Mouse (Mus musculus): Measurements from ENCODE around the gene Thap2. TPM values are rescaled to one million over a fixed set of nuclear protein-coding genes. Genes with fewer than 3 reads are reported as not detected.
A peak's percentile ranks its signal among the peaks of the same experiment; 100 is the strongest.

Thap2 gene
- polyA plus RNA-seq, 2 experiments = 3.3 to 3.6 TPM

- WGBS (ENCODE audit: insufficient replicate concordance) = 70% methylated on average over 6 of the region's 6 CpGs
- no peaks in the 10 kb centered on the region for H3K36me3 ChIP-seq (replicated peaks; ENCODE audit: control insufficient read depth, insufficient read depth, low read depth)
- TF ChIP-seq CTCF (IDR thresholded peaks at IDR 0.05; ENCODE audit: low read depth) (no peak), EP300 (IDR thresholded peaks at IDR 0.05; ENCODE audit: low read depth) (no peak)
- no peak overlapping the region for H3K4me2 ChIP-seq (ENCODE audit: low read depth)
- ATAC-seq (ENCODE audit: insufficient read depth) (no peak), DNase-seq (ENCODE audit: low read depth in 3 of 3, low spot score in 3 of 3) (no peak)
- H3K27ac ChIP-seq = no peak overlapping the region
- H3K4me3 ChIP-seq (ENCODE audit: insufficient read depth in 1 of 2, low read depth in 2 of 2, low read length in 2 of 2) = no peak overlapping the region
- no peak overlapping the region for H3K9ac ChIP-seq (replicated peaks)
- H3K9me3 ChIP-seq (ENCODE audit: control insufficient read depth, low read length) = no peaks in the 10 kb centered on the region
- peaks cover 0 to 8% of the 10 kb centered on the region in 2 experiments; a peak in 2 of 4 replicates for H3K4me1 ChIP-seq (replicated peaks; ENCODE audit: control insufficient read depth in 2 of 2, insufficient read depth in 2 of 2, low read length in 1 of 2)
- no peaks in the 10 kb centered on the region for H3K27me3 ChIP-seq (ENCODE audit: control insufficient read depth, insufficient read depth, low read length)
These were observed 29.7 kb downstream of the Thap2 start for GRCm38 (mm10) chr10:115354553-115354952.

GRCm38 (mm10) chr10:115350810-115351397, 33.3 kb downstream of the Thap2 start:
- Histone ChIP-seq H3K27ac (no peak overlapping the region), H3K4me1 (replicated peaks; ENCODE audit: control insufficient read depth in 2 of 2, insufficient read depth in 2 of 2, low read length in 1 of 2) (peaks cover 0 to 12% of the 10 kb centered on the region in 2 experiments; a peak in 2 of 4 replicates), H3K36me3 (replicated peaks; ENCODE audit: control insufficient read depth, insufficient read depth, low read depth) (no peaks in the 10 kb centered on the region), H3K4me2 (ENCODE audit: low read depth) (no peak overlapping the region), H3K9me3 (ENCODE audit: control insufficient read depth, low read length) (no peaks in the 10 kb centered on the region), H3K4me3 (ENCODE audit: insufficient read depth in 1 of 2, low read depth in 2 of 2, low read length in 2 of 2) (no peak overlapping the region), H3K27me3 (ENCODE audit: control insufficient read depth, insufficient read depth, low read length) (no peaks in the 10 kb centered on the region), H3K9ac (replicated peaks) (no peak overlapping the region)
- WGBS (ENCODE audit: insufficient replicate concordance) = 55% methylated on average over 2 of the region's 2 CpGs
- peak; percentile 66; the same call in 1 of the 2 replicates for ATAC-seq (ENCODE audit: insufficient read depth)
- TF ChIP-seq EP300 (IDR thresholded peaks at IDR 0.05; ENCODE audit: low read depth) = no peak
- TF ChIP-seq CTCF (IDR thresholded peaks at IDR 0.05; ENCODE audit: low read depth) = no peak
- no peak for DNase-seq (ENCODE audit: low read depth in 3 of 3, low spot score in 3 of 3)

GRCm38 (mm10) chr10:115349509-115349908, 34.7 kb downstream of the Thap2 start:
- H3K27me3 ChIP-seq (ENCODE audit: control insufficient read depth, insufficient read depth, low read length) = no peaks in the 10 kb centered on the region
- peaks cover 0 to 12% of the 10 kb centered on the region in 2 experiments; a peak in 2 of 4 replicates for H3K4me1 ChIP-seq (replicated peaks; ENCODE audit: control insufficient read depth in 2 of 2, insufficient read depth in 2 of 2, low read length in 1 of 2)
- no peak overlapping the region for H3K4me2 ChIP-seq (ENCODE audit: low read depth)
- H3K9me3 ChIP-seq (ENCODE audit: control insufficient read depth, low read length) = no peaks in the 10 kb centered on the region
- WGBS (ENCODE audit: insufficient replicate concordance) = 75% methylated on average over 7 of the region's 7 CpGs
- no peak overlapping the region for H3K4me3 ChIP-seq (ENCODE audit: insufficient read depth in 1 of 2, low read depth in 2 of 2, low read length in 2 of 2)
- H3K9ac ChIP-seq (replicated peaks) = no peak overlapping the region
- DNase-seq (ENCODE audit: low read depth in 3 of 3, low spot score in 3 of 3) (no peak), ATAC-seq (ENCODE audit: insufficient read depth) (no peak)
- no peaks in the 10 kb centered on the region for H3K36me3 ChIP-seq (replicated peaks; ENCODE audit: control insufficient read depth, insufficient read depth, low read depth)
- no peak overlapping the region for H3K27ac ChIP-seq
- TF ChIP-seq CTCF (IDR thresholded peaks at IDR 0.05; ENCODE audit: low read depth) = no peak
- no peak for TF ChIP-seq EP300 (IDR thresholded peaks at IDR 0.05; ENCODE audit: low read depth)

- H3K4me2 ChIP-seq (ENCODE audit: low read depth) = no peak overlapping the region
- no peak overlapping the region for H3K4me3 ChIP-seq (ENCODE audit: insufficient read depth in 1 of 2, low read depth in 2 of 2, low read length in 2 of 2)
- H3K9me3 ChIP-seq (ENCODE audit: control insufficient read depth, low read length) = no peaks in the 10 kb centered on the region
- DNase-seq (ENCODE audit: low read depth in 3 of 3, low spot score in 3 of 3) (no peak), ATAC-seq (ENCODE audit: insufficient read depth) (no peak)
- no peaks in the 10 kb centered on the region for H3K27me3 ChIP-seq (ENCODE audit: control insufficient read depth, insufficient read depth, low read length)
- H3K27ac ChIP-seq = no peak overlapping the region
- 78% methylated on average over 10 of the region's 10 CpGs for WGBS (ENCODE audit: insufficient replicate concordance)
- TF ChIP-seq EP300 (IDR thresholded peaks at IDR 0.05; ENCODE audit: low read depth) (no peak), CTCF (IDR thresholded peaks at IDR 0.05; ENCODE audit: low read depth) (no peak)
- H3K9ac ChIP-seq (replicated peaks) = no peak overlapping the region
- no peaks in the 10 kb centered on the region for H3K36me3 ChIP-seq (replicated peaks; ENCODE audit: control insufficient read depth, insufficient read depth, low read depth)
- H3K4me1 ChIP-seq (replicated peaks; ENCODE audit: control insufficient read depth in 2 of 2, insufficient read depth in 2 of 2, low read length in 1 of 2) = peaks cover 0 to 12% of the 10 kb centered on the region in 2 experiments; a peak in 2 of 4 replicates
These were observed 35.2 kb downstream of the Thap2 start for GRCm38 (mm10) chr10:115349029-115349428.

- no peak for DNase-seq (ENCODE audit: low read depth in 3 of 3, low spot score in 3 of 3)
- Histone ChIP-seq H3K4me2 (ENCODE audit: low read depth) (no peak overlapping the region), H3K4me3 (ENCODE audit: insufficient read depth in 1 of 2, low read depth in 2 of 2, low read length in 2 of 2) (no peak overlapping the region), H3K36me3 (replicated peaks; ENCODE audit: control insufficient read depth, insufficient read depth, low read depth) (no peaks in the 10 kb centered on the region), H3K9me3 (ENCODE audit: control insufficient read depth, low read length) (no peaks in the 10 kb centered on the region), H3K9ac (replicated peaks) (no peak overlapping the region), H3K27me3 (ENCODE audit: control insufficient read depth, insufficient read depth, low read length) (no peaks in the 10 kb centered on the region), H3K27ac (no peak overlapping the region), H3K4me1 (replicated peaks; ENCODE audit: control insufficient read depth in 2 of 2, insufficient read depth in 2 of 2, low read length in 1 of 2) (peaks cover 0 to 12% of the 10 kb centered on the region in 2 experiments; a peak in 2 of 4 replicates)
- TF ChIP-seq EP300 (IDR thresholded peaks at IDR 0.05; ENCODE audit: low read depth) (no peak), CTCF (IDR thresholded peaks at IDR 0.05; ENCODE audit: low read depth) (no peak)
- ATAC-seq (ENCODE audit: insufficient read depth) = no peak
- WGBS (ENCODE audit: insufficient replicate concordance) = 61% methylated on average over 6 of the region's 6 CpGs
These were observed 36.1 kb downstream of the Thap2 start for GRCm38 (mm10) chr10:115348131-115348530.
